Mouse (Mus musculus): Measurements from ENCODE around the gene Zfp575. TPM values are rescaled to one million over a fixed set of nuclear protein-coding genes. Genes with fewer than 3 reads are reported as not detected.

Gene Zfp575
- polyA plus RNA-seq, 1 experiment from 2014 or later = 2.1 TPM

DNA sequence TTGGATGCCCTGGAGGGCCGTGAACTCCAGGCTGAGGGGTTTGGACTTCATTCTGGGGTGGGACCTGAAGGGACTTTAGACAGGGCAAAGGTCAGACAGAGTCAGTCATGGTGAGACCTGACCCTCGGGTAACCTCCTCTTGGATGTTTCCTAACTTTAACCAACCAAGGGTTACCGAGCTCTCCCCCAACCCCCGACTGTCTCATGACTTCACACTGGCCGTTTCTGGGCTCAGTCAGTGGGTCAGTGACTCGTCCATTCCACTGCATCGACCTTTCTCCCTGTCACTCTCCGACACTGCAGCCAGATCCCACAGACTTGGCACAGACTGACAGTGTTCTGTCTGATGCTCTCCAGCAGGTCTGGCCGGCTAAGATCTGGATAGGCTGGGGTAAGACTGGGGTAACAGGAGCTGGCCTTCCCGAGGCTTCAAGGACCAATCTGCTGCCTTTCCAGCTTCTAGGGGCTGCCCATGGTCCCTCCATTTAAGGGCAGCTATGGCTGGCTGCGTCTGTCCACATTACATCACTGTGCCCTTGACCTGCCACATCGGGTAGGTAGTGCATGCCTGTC lies 13.1 kb downstream of the Zfp575 start:
- Histone ChIP-seq H3K4me2 (replicated peaks; ENCODE audit: low read depth) (no peak overlapping the region), H3K4me1 (replicated peaks; ENCODE audit: control insufficient read depth, insufficient read depth, low read length) (no peaks in the 10 kb centered on the region), H3K27ac (ENCODE audit: low read depth, low read length) (no peak overlapping the region), H3K4me3 (ENCODE audit: low read depth, low read length) (no peak overlapping the region), H3K9ac (ENCODE audit: low read depth, low read length) (no peak overlapping the region), H3K9me3 (ENCODE audit: control insufficient read depth) (no peaks in the 10 kb centered on the region), H3K27me3 (replicated peaks; ENCODE audit: control insufficient read depth, insufficient read depth, low read length) (no peaks in the 10 kb centered on the region), H3K36me3 (ENCODE audit: control insufficient read depth, insufficient read depth) (peaks cover 20% of the 10 kb centered on the region)
- 57% methylated on average over 12 of the region's 12 CpGs for WGBS
- ATAC-seq = peak; percentile 54; the same call in 1 of the 2 replicates
- TF ChIP-seq CTCF (IDR thresholded peaks at IDR 0.05; ENCODE audit: low read depth) = no peak

DNA sequence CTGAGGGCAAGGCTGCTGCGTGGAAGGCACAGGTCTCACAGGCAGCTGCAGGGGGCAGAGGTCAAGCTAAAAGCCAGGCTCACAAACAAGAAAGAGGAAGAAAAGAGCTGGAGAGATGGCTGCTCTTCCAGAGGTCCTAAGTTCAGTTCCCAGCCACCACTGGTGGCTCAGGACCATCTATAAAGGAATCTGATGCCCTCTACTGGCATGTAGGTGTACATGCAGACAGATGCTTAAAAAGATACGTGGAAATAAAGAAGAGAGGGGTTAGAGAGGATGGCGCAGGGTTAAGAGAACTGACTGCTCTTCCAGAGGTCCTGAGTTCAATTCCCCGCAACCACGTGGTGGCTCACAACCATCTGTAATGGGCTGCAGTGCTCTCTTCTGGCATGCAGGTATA lies 15.0 kb downstream of the Zfp575 start:
- Histone ChIP-seq H3K4me1 (replicated peaks; ENCODE audit: control insufficient read depth, insufficient read depth, low read length) (no peaks in the 10 kb centered on the region), H3K4me3 (ENCODE audit: low read depth, low read length) (no peak overlapping the region), H3K4me2 (replicated peaks; ENCODE audit: low read depth) (no peak overlapping the region), H3K9ac (ENCODE audit: low read depth, low read length) (no peak overlapping the region), H3K27ac (ENCODE audit: low read depth, low read length) (no peak overlapping the region), H3K27me3 (replicated peaks; ENCODE audit: control insufficient read depth, insufficient read depth, low read length) (no peaks in the 10 kb centered on the region), H3K36me3 (ENCODE audit: control insufficient read depth, insufficient read depth) (peaks cover 35% of the 10 kb centered on the region), H3K9me3 (ENCODE audit: control insufficient read depth) (no peaks in the 10 kb centered on the region)
- peak; percentile 57 for TF ChIP-seq CTCF (IDR thresholded peaks at IDR 0.05; ENCODE audit: low read depth)
- 58% methylated on average over 5 of the region's 5 CpGs for WGBS
- ATAC-seq = no peak

DNA sequence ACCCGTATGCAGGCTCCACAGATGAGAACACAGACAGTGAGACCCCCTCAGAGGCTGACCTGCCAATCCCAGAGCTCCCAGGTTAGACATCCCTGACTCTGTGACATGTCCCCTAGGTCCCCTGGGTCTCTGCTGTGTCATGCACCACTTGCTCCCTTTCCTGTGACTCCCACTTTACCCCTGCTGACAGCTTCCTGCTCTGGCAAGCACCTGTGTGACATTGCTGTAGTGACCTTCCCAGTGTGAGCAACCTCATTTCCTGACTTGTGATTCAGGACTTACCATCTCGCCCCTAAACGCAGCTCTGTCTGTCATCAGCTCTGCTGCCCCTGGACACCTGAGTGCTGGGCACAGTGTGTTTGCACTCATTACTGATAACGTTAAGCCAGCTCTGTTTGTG lies 16.4 kb downstream of the Zfp575 start:
- H3K27ac ChIP-seq (ENCODE audit: low read depth, low read length) = no peak overlapping the region
- H3K4me1 ChIP-seq (replicated peaks; ENCODE audit: control insufficient read depth, insufficient read depth, low read length) = no peaks in the 10 kb centered on the region
- no peaks in the 10 kb centered on the region for H3K9me3 ChIP-seq (ENCODE audit: control insufficient read depth)
- no peak overlapping the region for H3K4me2 ChIP-seq (replicated peaks; ENCODE audit: low read depth)
- 71% methylated on average over 4 of the region's 4 CpGs for WGBS
- no peaks in the 10 kb centered on the region for H3K27me3 ChIP-seq (replicated peaks; ENCODE audit: control insufficient read depth, insufficient read depth, low read length)
- peaks cover 48% of the 10 kb centered on the region for H3K36me3 ChIP-seq (ENCODE audit: control insufficient read depth, insufficient read depth)
- H3K4me3 ChIP-seq (ENCODE audit: low read depth, low read length) = no peak overlapping the region
- no peak overlapping the region for H3K9ac ChIP-seq (ENCODE audit: low read depth, low read length)
- TF ChIP-seq CTCF (IDR thresholded peaks at IDR 0.05; ENCODE audit: low read depth) = no peak
- no peak for ATAC-seq

DNA sequence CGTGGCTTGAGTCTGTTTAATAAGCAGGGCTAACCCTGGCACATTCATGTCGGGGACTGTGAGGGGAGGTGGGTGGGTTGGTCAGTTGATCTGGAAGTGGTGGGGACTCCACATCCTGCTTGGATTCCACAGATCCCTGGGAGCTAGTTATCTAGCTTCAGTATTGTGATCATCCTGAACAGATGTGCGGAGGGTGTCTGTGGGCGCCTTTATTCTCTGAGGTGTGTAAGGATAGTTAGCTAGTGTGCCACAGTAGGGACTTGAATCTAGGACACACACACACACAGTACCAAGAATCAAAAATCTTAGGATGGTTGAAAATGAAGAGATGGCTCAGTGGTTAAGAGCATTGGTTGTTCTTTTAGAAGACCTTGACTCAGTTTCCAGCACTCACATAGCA lies 18.9 kb downstream of the Zfp575 start:
- WGBS = 90% methylated on average over 4 of the region's 4 CpGs
- Histone ChIP-seq H3K36me3 (ENCODE audit: control insufficient read depth, insufficient read depth) (peaks cover 64% of the 10 kb centered on the region), H3K4me3 (ENCODE audit: low read depth, low read length) (no peak overlapping the region)

DNA sequence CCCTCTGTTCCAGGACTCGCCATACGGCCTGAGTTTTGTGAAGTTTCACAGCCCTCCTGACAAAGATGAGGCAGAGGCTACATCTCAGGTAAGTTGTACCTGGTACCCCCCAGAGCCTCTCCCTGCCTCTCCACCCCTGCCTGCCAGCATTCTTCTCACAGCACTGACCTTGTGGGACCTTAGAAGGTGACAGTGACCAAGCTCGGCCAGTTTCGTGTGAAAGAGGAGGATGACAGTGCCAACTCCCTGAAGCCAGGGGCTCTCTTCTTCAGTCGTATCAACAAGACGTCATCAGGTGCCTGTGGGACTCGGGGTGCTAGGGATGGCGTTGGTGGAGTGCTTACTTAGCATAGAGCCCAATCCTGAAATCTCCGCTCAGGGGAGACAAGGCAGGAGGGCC lies 21.2 kb downstream of the Zfp575 start:
- Histone ChIP-seq H3K9me3 (ENCODE audit: control insufficient read depth) (no peaks in the 10 kb centered on the region), H3K4me3 (ENCODE audit: low read depth, low read length) (no peak overlapping the region), H3K4me1 (replicated peaks; ENCODE audit: control insufficient read depth, insufficient read depth, low read length) (no peaks in the 10 kb centered on the region), H3K4me2 (replicated peaks; ENCODE audit: low read depth) (no peak overlapping the region), H3K27me3 (replicated peaks; ENCODE audit: control insufficient read depth, insufficient read depth, low read length) (no peaks in the 10 kb centered on the region), H3K9ac (ENCODE audit: low read depth, low read length) (no peak overlapping the region), H3K36me3 (ENCODE audit: control insufficient read depth, insufficient read depth) (peaks cover 62% of the 10 kb centered on the region), H3K27ac (ENCODE audit: low read depth, low read length) (no peak overlapping the region)
- WGBS = 91% methylated on average over 9 of the region's 9 CpGs
- TF ChIP-seq CTCF (IDR thresholded peaks at IDR 0.05; ENCODE audit: low read depth) = no peak
- ATAC-seq = no peak

More for the DNA sequence above, 18.9 kb downstream of the Zfp575 start:
- no peaks in the 10 kb centered on the region for H3K27me3 ChIP-seq (replicated peaks; ENCODE audit: control insufficient read depth, insufficient read depth, low read length)
- no peaks in the 10 kb centered on the region for H3K9me3 ChIP-seq (ENCODE audit: control insufficient read depth)
- no peak overlapping the region for H3K27ac ChIP-seq (ENCODE audit: low read depth, low read length)
- no peak for TF ChIP-seq CTCF (IDR thresholded peaks at IDR 0.05; ENCODE audit: low read depth)
- H3K4me1 ChIP-seq (replicated peaks; ENCODE audit: control insufficient read depth, insufficient read depth, low read length) = no peaks in the 10 kb centered on the region
- no peak overlapping the region for H3K4me2 ChIP-seq (replicated peaks; ENCODE audit: low read depth)
- ATAC-seq = no peak
- no peak overlapping the region for H3K9ac ChIP-seq (ENCODE audit: low read depth, low read length)

DNA sequence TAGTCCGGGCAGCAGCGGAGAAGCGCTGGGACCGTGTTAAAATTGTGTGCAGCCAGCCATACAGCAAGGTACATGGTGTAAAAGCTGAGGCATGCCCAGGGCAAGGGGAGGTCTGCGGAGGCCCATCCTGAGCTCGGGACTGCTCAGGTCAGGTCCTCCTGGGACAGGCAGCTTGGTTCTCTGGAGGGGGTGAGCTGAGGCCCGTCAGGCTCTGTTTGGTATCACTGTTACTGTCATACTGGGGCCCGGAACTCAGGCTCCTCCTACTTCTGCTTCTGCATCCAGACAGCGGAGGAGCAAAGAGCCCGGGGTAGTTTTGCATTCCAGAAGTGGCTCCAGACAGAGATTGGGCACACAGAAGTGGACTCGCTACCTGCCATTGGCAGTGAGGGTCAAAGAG lies 21.8 kb downstream of the Zfp575 start:
- TF ChIP-seq CTCF (IDR thresholded peaks at IDR 0.05; ENCODE audit: low read depth) = no peak
- H3K9ac ChIP-seq (ENCODE audit: low read depth, low read length) = no peak overlapping the region
- H3K4me2 ChIP-seq (replicated peaks; ENCODE audit: low read depth) = no peak overlapping the region
- no peak for ATAC-seq
- WGBS = 93% methylated on average over 11 of the region's 11 CpGs
- no peaks in the 10 kb centered on the region for H3K9me3 ChIP-seq (ENCODE audit: control insufficient read depth)
- H3K27me3 ChIP-seq (replicated peaks; ENCODE audit: control insufficient read depth, insufficient read depth, low read length) = no peaks in the 10 kb centered on the region
- no peak overlapping the region for H3K27ac ChIP-seq (ENCODE audit: low read depth, low read length)
- no peaks in the 10 kb centered on the region for H3K4me1 ChIP-seq (replicated peaks; ENCODE audit: control insufficient read depth, insufficient read depth, low read length)
- peaks cover 67% of the 10 kb centered on the region for H3K36me3 ChIP-seq (ENCODE audit: control insufficient read depth, insufficient read depth)
- H3K4me3 ChIP-seq (ENCODE audit: low read depth, low read length) = no peak overlapping the region

Data from intestine, postnatal 0 days (tissue).